Mouse (Mus musculus) megakaryocyte, embryonic 14.5 days (primary cell): ENCODE data around the gene Cers3. TPM values are rescaled to one million over a fixed set of nuclear protein-coding genes. Genes with fewer than 3 reads are reported as not detected.
A peak's percentile ranks its signal among the peaks of the same experiment; 100 is the strongest.

Source experiments
- H3K27me3 ChIP-seq: replicated peaks from 2 replicates; pipeline ENCODE3; 2012; ENCODE audit warnings: inconsistent platforms
- H3K36me3 ChIP-seq: replicated peaks from 2 replicates; pipeline ENCODE3; 2012; ENCODE audit warnings: low read length, inconsistent platforms, mixed read lengths
- H3K4me1 ChIP-seq: 2 replicates; pipeline ENCODE4 v1.6.1; 2012; ENCODE audit warnings: inconsistent platforms
- H3K4me3 ChIP-seq: replicated peaks from 2 replicates; pipeline ENCODE3; 2012; ENCODE audit warnings: moderate library complexity, mild to moderate bottlenecking, inconsistent platforms
- H3K9me3 ChIP-seq: 2 replicates; pipeline ENCODE4 v1.6.1; 2012; ENCODE audit warnings: inconsistent platforms
- FLI1 ChIP-seq: IDR thresholded peaks from 2 replicates; pipeline ENCODE4 v1.6.1; 2012; ENCODE audit warnings: low read length, inconsistent platforms, mixed read lengths
- GATA1 ChIP-seq: IDR thresholded peaks from 3 replicates; pipeline ENCODE4 v1.6.1; 2012; ENCODE audit warnings: mixed read lengths, low read length, inconsistent platforms, borderline replicate concordance
- polyA plus RNA-seq: library from polyadenylated mRNA; stranded (reverse); fragments of >175 nt; gene quantifications from 2 replicates; pipeline ENCODE4 v1.2.3, GENCODE M21; 2012; ENCODE audit warnings: low replicate concordance; ENCODE audit not compliant: insufficient read depth

Gene Cers3
- not detected in 2 replicates for polyA plus RNA-seq

- TF ChIP-seq GATA1 (no peak), FLI1 (no peak)
- Histone ChIP-seq H3K36me3 (no peaks in the 10 kb centered on the region), H3K9me3 (no peaks in the 10 kb centered on the region), H3K27me3 (peaks cover 6% of the 10 kb centered on the region), H3K4me1 (peaks cover 16% of the 10 kb centered on the region), H3K4me3 (peak within 1 kb of the TSS; percentile 10)
These were observed at the start of gene Cers3 for GRCm38 (mm10) chr7:66743377-66743781. Gene Cers3 (plus strand): TSS chr7:66743504.

GRCm38 (mm10) chr7:66694467-66694866 is 48.8 kb upstream of the Cers3 start:
- Histone ChIP-seq H3K9me3 (no peaks in the 10 kb centered on the region), H3K4me1 (peaks cover 45% of the 10 kb centered on the region), H3K4me3 (no peak overlapping the region), H3K27me3 (no peaks in the 10 kb centered on the region), H3K36me3 (peaks cover 30% of the 10 kb centered on the region)
- no peak for TF ChIP-seq GATA1
- no peak for TF ChIP-seq FLI1

GRCm38 (mm10) chr7:66702721-66703120 is 40.6 kb upstream of the Cers3 start:
- TF ChIP-seq GATA1 (no peak), FLI1 (no peak)
- Histone ChIP-seq H3K36me3 (peaks cover 76% of the 10 kb centered on the region), H3K4me3 (no peak overlapping the region), H3K27me3 (no peaks in the 10 kb centered on the region), H3K9me3 (no peaks in the 10 kb centered on the region), H3K4me1 (peaks cover 31% of the 10 kb centered on the region)

- TF ChIP-seq GATA1 (no peak), FLI1 (no peak)
- peaks cover 78% of the 10 kb centered on the region for H3K36me3 ChIP-seq
These were observed 38.7 kb upstream of the Cers3 start for GRCm38 (mm10) chr7:66704631-66705030.

GRCm38 (mm10) chr7:66711166-66711565 is 32.1 kb upstream of the Cers3 start:
- peaks cover 84% of the 10 kb centered on the region for H3K36me3 ChIP-seq
- H3K27me3 ChIP-seq: no peaks in the 10 kb centered on the region
- TF ChIP-seq FLI1 (no peak), GATA1 (no peak)
- H3K9me3 ChIP-seq: no peaks in the 10 kb centered on the region
- no peak overlapping the region for H3K4me3 ChIP-seq
- H3K4me1 ChIP-seq: peaks cover 7% of the 10 kb centered on the region

More at GRCm38 (mm10) chr7:66704631-66705030, 38.7 kb upstream of the Cers3 start:
- Histone ChIP-seq H3K4me3 (no peak overlapping the region), H3K27me3 (no peaks in the 10 kb centered on the region), H3K9me3 (no peaks in the 10 kb centered on the region), H3K4me1 (peaks cover 21% of the 10 kb centered on the region)

- peaks cover 4% of the 10 kb centered on the region; the same call in 1 of the 2 replicates for H3K4me1 ChIP-seq
- H3K27me3 ChIP-seq: no peaks in the 10 kb centered on the region
- no peak overlapping the region for H3K4me3 ChIP-seq
- peaks cover 13% of the 10 kb centered on the region for H3K36me3 ChIP-seq
- no peaks in the 10 kb centered on the region for H3K9me3 ChIP-seq
- no peak for TF ChIP-seq FLI1
- TF ChIP-seq GATA1: no peak
These were observed 18.8 kb upstream of the Cers3 start for GRCm38 (mm10) chr7:66724514-66724913.

GRCm38 (mm10) chr7:66724954-66725353 is 18.4 kb upstream of the Cers3 start:
- no peak overlapping the region for H3K4me3 ChIP-seq
- peaks cover 4% of the 10 kb centered on the region; the same call in 1 of the 2 replicates for H3K4me1 ChIP-seq
- H3K9me3 ChIP-seq: no peaks in the 10 kb centered on the region
- H3K36me3 ChIP-seq: peaks cover 13% of the 10 kb centered on the region
- no peaks in the 10 kb centered on the region for H3K27me3 ChIP-seq
- TF ChIP-seq GATA1: no peak
- TF ChIP-seq FLI1: no peak

- no peaks in the 10 kb centered on the region for H3K9me3 ChIP-seq
- no peak overlapping the region for H3K4me3 ChIP-seq
- H3K36me3 ChIP-seq: peaks cover 6% of the 10 kb centered on the region
- no peaks in the 10 kb centered on the region for H3K27me3 ChIP-seq
- H3K4me1 ChIP-seq: peaks cover 4% of the 10 kb centered on the region; the same call in 1 of the 2 replicates
- TF ChIP-seq GATA1 (no peak), FLI1 (no peak)
These were observed 15.2 kb upstream of the Cers3 start for GRCm38 (mm10) chr7:66728072-66728471.

GRCm38 (mm10) chr7:66729232-66729631 is 14.1 kb upstream of the Cers3 start:
- TF ChIP-seq GATA1 (no peak), FLI1 (no peak)
- no peak overlapping the region for H3K4me3 ChIP-seq
- peaks cover 5% of the 10 kb centered on the region; the same call in 1 of the 2 replicates for H3K9me3 ChIP-seq
- peaks cover 4% of the 10 kb centered on the region; the same call in 1 of the 2 replicates for H3K4me1 ChIP-seq
- H3K27me3 ChIP-seq: no peaks in the 10 kb centered on the region
- no peaks in the 10 kb centered on the region for H3K36me3 ChIP-seq

GRCm38 (mm10) chr7:66733431-66733830 is 9.9 kb upstream of the Cers3 start:
- no peak overlapping the region for H3K4me3 ChIP-seq
- H3K36me3 ChIP-seq: no peaks in the 10 kb centered on the region
- peaks cover 8% of the 10 kb centered on the region; the same call in 1 of the 2 replicates for H3K9me3 ChIP-seq
- no peaks in the 10 kb centered on the region for H3K4me1 ChIP-seq
- TF ChIP-seq GATA1 (no peak), FLI1 (no peak)
- peaks cover 3% of the 10 kb centered on the region for H3K27me3 ChIP-seq

GRCm38 (mm10) chr7:66733882-66734281 is 9.4 kb upstream of the Cers3 start:
- no peaks in the 10 kb centered on the region for H3K4me1 ChIP-seq
- no peak overlapping the region for H3K4me3 ChIP-seq
- H3K36me3 ChIP-seq: no peaks in the 10 kb centered on the region
- peaks cover 8% of the 10 kb centered on the region; the same call in 1 of the 2 replicates for H3K9me3 ChIP-seq
- peaks cover 3% of the 10 kb centered on the region for H3K27me3 ChIP-seq
- TF ChIP-seq GATA1: no peak
- TF ChIP-seq FLI1: no peak
